Mouse (Mus musculus) forebrain, embryonic 13.5 days (tissue): ENCODE results near the gene Skil. TPM values are rescaled to one million over a fixed set of nuclear protein-coding genes. Genes with fewer than 3 reads are reported as not detected.
A peak's percentile ranks its signal among the peaks of the same experiment; 100 is the strongest.

Experiments
- ATAC-seq: fragments of 200-750 bp; cut with Nextera tagmentation; 2 replicates; pipeline ENCODE4 v1.8.0; 2017
- H3K27ac ChIP-seq: fragments of 300-500 bp; sonication (generic); 2 replicates; pipeline ENCODE4 v1.5.1; 2015; ENCODE audit warnings: inconsistent platforms, mild to moderate bottlenecking, moderate library complexity
- H3K27me3 ChIP-seq: fragments of 300-500 bp; sonication (generic); 2 replicates; pipeline ENCODE4 v1.6.1; 2015; ENCODE audit warnings: mild to moderate bottlenecking, inconsistent platforms
- H3K36me3 ChIP-seq: fragments of 300-500 bp; sonication (generic); 2 replicates; pipeline ENCODE4 v1.6.1; 2015; ENCODE audit warnings: mild to moderate bottlenecking, inconsistent platforms; ENCODE audit not compliant: poor library complexity, severe bottlenecking
- H3K4me1 ChIP-seq: fragments of 300-500 bp; sonication (generic); 2 replicates; pipeline ENCODE4 v1.6.1; 2015; ENCODE audit warnings: inconsistent platforms
- H3K4me2 ChIP-seq: fragments of 300-500 bp; sonication (generic); 2 replicates; pipeline ENCODE4 v1.6.1; 2015; ENCODE audit warnings: inconsistent platforms, mild to moderate bottlenecking, moderate library complexity
- H3K4me3 ChIP-seq: fragments of 300-500 bp; sonication (generic); 2 replicates; pipeline ENCODE4 v1.5.1; 2015; ENCODE audit warnings: mild to moderate bottlenecking, inconsistent platforms
- H3K9ac ChIP-seq: fragments of 300-500 bp; sonication (generic); 2 replicates; pipeline ENCODE4 v1.6.1; 2015; ENCODE audit warnings: mild to moderate bottlenecking, inconsistent platforms
- H3K9me3 ChIP-seq: fragments of 300-500 bp; sonication (generic); replicated peaks from 2 replicates; pipeline ENCODE4 v1.6.1; 2016; ENCODE audit warnings: inconsistent platforms
- WGBS: fragments of 180-500 bp; shearing (Covaris S2); methylation state at CpG from one replicate; pipeline ENCODE4 v1.1.7; 2015; 5-methylcytosine and 5-hydroxymethylcytosine counted together
- polyA plus RNA-seq: library from polyadenylated mRNA; unstranded; fragments of >200 nt; fragmentation: Nextera tagmentation; extraction: Ambion mirVana; gene quantifications from 2 replicates; pipeline ENCODE4 v1.2.1, GENCODE M21; 2015

The Skil gene
- polyA plus RNA-seq, 1 experiment from 2014 or later = 32.3 TPM

DNA sequence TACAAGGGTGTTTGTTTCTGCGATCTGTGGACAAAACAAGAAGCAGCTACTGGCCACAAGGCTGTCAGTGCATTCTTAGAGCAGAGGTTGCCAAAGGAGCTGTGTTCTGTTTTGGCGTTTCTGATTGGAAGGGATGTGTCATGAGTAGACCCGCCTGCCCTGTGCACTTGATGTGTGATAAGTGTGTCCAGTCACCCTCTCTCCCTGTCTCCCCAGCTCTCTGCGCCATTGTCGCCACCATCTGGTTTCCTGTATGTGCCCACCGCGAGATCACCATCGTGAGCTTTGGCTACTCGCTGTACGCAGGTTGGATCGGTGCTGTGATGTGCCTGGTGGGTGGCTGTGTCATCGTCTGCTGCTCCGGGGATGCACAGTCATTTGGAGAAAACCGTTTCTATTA is 68.0 kb downstream of the Skil start:
- no peak overlapping the region for H3K4me2 ChIP-seq
- H3K27me3 ChIP-seq = no peaks in the 10 kb centered on the region
- ATAC-seq = no peak
- no peak overlapping the region for H3K4me3 ChIP-seq
- no peak overlapping the region for H3K27ac ChIP-seq
- H3K4me1 ChIP-seq = peaks cover 24% of the 10 kb centered on the region
- no peak overlapping the region for H3K9ac ChIP-seq
- H3K36me3 ChIP-seq = no peaks in the 10 kb centered on the region
- no peaks in the 10 kb centered on the region for H3K9me3 ChIP-seq
- WGBS = 92% methylated on average over 14 of the region's 14 CpGs

DNA sequence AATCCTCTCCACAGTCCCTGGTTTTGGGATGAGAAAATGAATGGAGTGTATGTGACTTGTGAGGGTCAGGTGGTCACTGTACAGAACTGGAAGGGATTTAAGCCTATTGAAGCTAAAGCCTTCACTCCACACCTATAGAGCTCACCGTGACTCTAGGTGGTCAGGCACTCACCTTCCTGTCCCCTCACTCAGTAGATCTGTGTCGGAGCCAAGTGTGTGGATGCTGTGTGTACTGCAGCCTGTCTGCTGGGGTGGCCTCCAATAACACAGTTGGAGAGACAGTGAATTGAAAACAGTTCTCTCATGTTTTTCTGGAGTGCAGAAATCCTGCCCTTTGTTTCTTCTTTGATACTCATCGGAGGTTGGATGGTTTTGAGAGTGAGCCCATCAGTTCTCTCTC is 70.9 kb downstream of the Skil start:
- Histone ChIP-seq H3K27me3 (no peaks in the 10 kb centered on the region), H3K27ac (no peak overlapping the region), H3K4me3 (no peak overlapping the region), H3K9me3 (no peaks in the 10 kb centered on the region), H3K36me3 (no peaks in the 10 kb centered on the region), H3K9ac (no peak overlapping the region), H3K4me2 (no peak overlapping the region), H3K4me1 (peaks cover 24% of the 10 kb centered on the region)
- 51% methylated on average over 3 of the region's 3 CpGs for WGBS
- ATAC-seq = peak; percentile 61; the same call in 1 of the 2 replicates

DNA sequence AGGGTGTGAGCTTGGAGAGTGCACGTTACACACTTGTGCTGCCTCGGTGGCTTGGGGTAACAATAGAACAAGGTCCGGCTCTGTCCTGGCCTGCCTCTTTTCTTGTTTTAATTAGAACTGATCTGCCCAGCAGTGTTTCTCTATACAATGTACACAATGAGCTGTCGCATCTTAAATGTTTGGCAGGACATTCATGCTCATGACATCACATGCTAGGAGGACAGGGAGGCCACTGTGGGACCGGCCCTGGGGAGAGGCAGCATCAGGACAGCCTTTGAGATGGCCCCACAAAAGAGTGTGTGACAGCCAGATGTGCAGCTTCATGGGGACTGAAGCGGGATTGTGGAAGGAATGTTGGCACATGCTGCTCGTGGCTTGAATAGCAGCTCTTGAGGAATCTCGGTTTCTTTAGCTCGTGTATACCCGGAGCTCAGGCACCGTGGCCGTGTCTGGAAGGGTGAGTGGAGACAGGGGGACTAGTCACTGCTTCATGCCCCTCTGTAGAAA is 71.6 kb downstream of the Skil start:
- ATAC-seq = peak; percentile 65
- Histone ChIP-seq H3K4me2 (peak overlapping the region; percentile 36), H3K27ac (no peak overlapping the region), H3K27me3 (no peaks in the 10 kb centered on the region), H3K9me3 (no peaks in the 10 kb centered on the region), H3K4me3 (no peak overlapping the region), H3K36me3 (no peaks in the 10 kb centered on the region), H3K9ac (peak overlapping the region; percentile 12; the same call in 1 of the 2 replicates), H3K4me1 (peaks cover 20% of the 10 kb centered on the region)
- 11% methylated on average over 12 of the region's 12 CpGs for WGBS

Other genes starting within 250 kb of the Skil start
- gene Gpr160, start 239.1 kb upstream of the Skil start, polyA plus RNA-seq = 0.59 and 0.76 TPM in 2 replicates
- 6.4 and 7.1 TPM in 2 replicates for gene Phc3, start 125.6 kb upstream of the Skil start, polyA plus RNA-seq
- 22.1 and 22.8 TPM in 2 replicates for gene Prkci, start 99.3 kb upstream of the Skil start, polyA plus RNA-seq
- gene Cldn11, start 54.9 kb downstream of the Skil start, polyA plus RNA-seq = 26.6 and 35.9 TPM in 2 replicates
- gene Slc7a14, start 215.3 kb downstream of the Skil start, polyA plus RNA-seq = 1.5 and 1.7 TPM in 2 replicates